Mouse (Mus musculus): ENCODE data around the gene Sap25. TPM values are rescaled to one million over a fixed set of nuclear protein-coding genes. Genes with fewer than 3 reads are reported as not detected.

The Sap25 gene
- total RNA-seq (2023; ENCODE audit: inconsistent age), result 84.0 to 92.8 TPM (median 85.8 TPM) in 4 replicates

GRCm38 (mm10) chr5:137641054-137641453 is at the start of gene Sap25:
Gene Sap25 (plus strand): TSS chr5:137641334.

GRCm38 (mm10) chr5:137600619-137601364 is 40.3 kb upstream of the Sap25 start, which contains the start of gene Mospd3:
Gene Mospd3 (minus strand): TSS chr5:137601058.

GRCm38 (mm10) chr5:137613550-137613949 is 27.6 kb upstream of the Sap25 start, which contains the start of gene Pcolce:
Gene Pcolce (minus strand): TSS chr5:137613784.

GRCm38 (mm10) chr5:137628498-137629305 is 12.4 kb upstream of the Sap25 start, which contains the start of the genes Fbxo24, Lrch4 and Gm20605:
Gene Fbxo24 (minus strand): TSS chr5:137629002.
Gene Lrch4 (plus strand): TSS chr5:137629121.
Gene Gm20605 (plus strand): TSS chr5:137629175.

GRCm38 (mm10) chr5:137645652-137646091 is 4.5 kb downstream of the Sap25 start, which contains the start of gene Irs3:
Gene Irs3 (minus strand): TSS chr5:137645714.

GRCm38 (mm10) chr5:137684294-137685123 is 43.4 kb downstream of the Sap25 start, which contains the start of gene Agfg2:
Gene Agfg2 (minus strand): TSS chr5:137684726.

Other genes with a start within 250 kb of the Sap25 start
- gene Zan, start 164.3 kb upstream of the Sap25 start, total RNA-seq (2023; ENCODE audit: inconsistent age), result not detected in 4 replicates
- gene Pop7, start 138.8 kb upstream of the Sap25 start, total RNA-seq (2023; ENCODE audit: inconsistent age), result 30.1 to 38.1 TPM (median 33.0 TPM) in 4 replicates
- gene Gigyf1, start 122.8 kb upstream of the Sap25 start, total RNA-seq (2023; ENCODE audit: inconsistent age), result 114 to 121 TPM (median 115 TPM) in 4 replicates
- gene Epo, start 108.1 kb upstream of the Sap25 start, total RNA-seq (2023; ENCODE audit: inconsistent age), result not detected in 4 replicates
- gene Gnb2, start 107.8 kb upstream of the Sap25 start, total RNA-seq (2023; ENCODE audit: inconsistent age), result 346 to 423 TPM (median 404 TPM) in 4 replicates
- gene Actl6b, start 87.8 kb upstream of the Sap25 start, total RNA-seq (2023; ENCODE audit: inconsistent age), result not detected in 4 replicates
- gene Tfr2, start 71.5 kb upstream of the Sap25 start, total RNA-seq (2023; ENCODE audit: inconsistent age), result 0.29 to 1.5 TPM (median 0.71 TPM) in 4 replicates
- 32.1 to 44.5 TPM (median 37.3 TPM) in 4 replicates for gene Mospd3, start 40.3 kb upstream of the Sap25 start, total RNA-seq (2023; ENCODE audit: inconsistent age)
- 1.1 to 2.3 TPM (median 1.5 TPM) in 4 replicates for gene Pcolce, start 27.6 kb upstream of the Sap25 start, total RNA-seq (2023; ENCODE audit: inconsistent age)
- 0.22 to 0.45 TPM (median 0.30 TPM) in 3 of 4 replicates, not detected in the other for gene Fbxo24, start 12.3 kb upstream of the Sap25 start, total RNA-seq (2023; ENCODE audit: inconsistent age)
- gene Lrch4, start 12.2 kb upstream of the Sap25 start, total RNA-seq (2023; ENCODE audit: inconsistent age), result 206 to 213 TPM (median 209 TPM) in 4 replicates
- gene Gm20605, start 12.2 kb upstream of the Sap25 start, total RNA-seq (2023; ENCODE audit: inconsistent age), result 58.1 to 62.4 TPM (median 60.8 TPM) in 4 replicates
- not detected in 4 replicates for gene Irs3, start 4.4 kb downstream of the Sap25 start, total RNA-seq (2023; ENCODE audit: inconsistent age)
- 17.4 to 20.9 TPM (median 18.1 TPM) in 4 replicates for gene Agfg2, start 43.4 kb downstream of the Sap25 start, total RNA-seq (2023; ENCODE audit: inconsistent age)
- 0.21 to 0.48 TPM (median 0.42 TPM) in 4 replicates for gene Nyap1, start 100.3 kb downstream of the Sap25 start, total RNA-seq (2023; ENCODE audit: inconsistent age)
- gene Tsc22d4, start 104.4 kb downstream of the Sap25 start, total RNA-seq (2023; ENCODE audit: inconsistent age), result 201 to 221 TPM (median 212 TPM) in 4 replicates
- gene Ppp1r35, start 137.5 kb downstream of the Sap25 start, total RNA-seq (2023; ENCODE audit: inconsistent age), result 19.3 to 26.7 TPM (median 22.2 TPM) in 4 replicates
- 82.8 to 102 TPM (median 90.4 TPM) in 4 replicates for gene Mepce, start 146.3 kb downstream of the Sap25 start, total RNA-seq (2023; ENCODE audit: inconsistent age)
- 19.2 to 24.6 TPM (median 22.6 TPM) in 4 replicates for gene Zcwpw1, start 146.5 kb downstream of the Sap25 start, total RNA-seq (2023; ENCODE audit: inconsistent age)
- gene Pilra, start 194.9 kb downstream of the Sap25 start, total RNA-seq (2023; ENCODE audit: inconsistent age), result 1.3 to 3.1 TPM (median 1.7 TPM) in 4 replicates
- 1.3 to 3.3 TPM (median 1.5 TPM) in 4 replicates for gene Pilrb1, start 216.8 kb downstream of the Sap25 start, total RNA-seq (2023; ENCODE audit: inconsistent age)
- 1.1 to 2.5 TPM (median 1.6 TPM) in 3 of 4 replicates, not detected in the other for gene Pilrb2, start 230.5 kb downstream of the Sap25 start, total RNA-seq (2023; ENCODE audit: inconsistent age)